Mouse (Mus musculus) limb, embryonic 11.5 days (tissue): ENCODE results near the gene Kif12. TPM values are rescaled to one million over a fixed set of nuclear protein-coding genes. Genes with fewer than 3 reads are reported as not detected.

Source experiments
- ATAC-seq: fragments of 200-750 bp; cut with Nextera tagmentation; 2 replicates; pipeline ENCODE4 v1.8.0; 2017; ENCODE audit warnings: low read depth; ENCODE audit not compliant: insufficient number of reproducible peaks, low FRiP score, low TSS enrichment
- DNase-seq: peaks from one replicate; pipeline ENCODE4 v3.0.0-alpha.2; 2015; ENCODE audit warnings: low spot score
- H3K27ac ChIP-seq: fragments of 300-500 bp; sonication (generic); replicated peaks from 2 replicates; pipeline ENCODE4 v1.5.1; 2014; ENCODE audit warnings: low read depth, mild to moderate bottlenecking, low read length
- H3K27me3 ChIP-seq: fragments of 300-500 bp; sonication (generic); 2 replicates; pipeline ENCODE4 v1.6.1; 2014; ENCODE audit warnings: mild to moderate bottlenecking, low read length, mixed read lengths; ENCODE audit not compliant: control insufficient read depth, insufficient read depth
- H3K36me3 ChIP-seq: fragments of 300-500 bp; sonication (generic); 2 replicates; pipeline ENCODE4 v1.6.1; 2014; ENCODE audit warnings: mild to moderate bottlenecking, low read length, moderate library complexity, mixed read lengths; ENCODE audit not compliant: control insufficient read depth, insufficient read depth
- H3K4me1 ChIP-seq: fragments of 300-500 bp; sonication (generic); 2 replicates; pipeline ENCODE4 v1.6.1; 2014; ENCODE audit warnings: low read length, mixed read lengths; ENCODE audit not compliant: control insufficient read depth, insufficient read depth
- H3K4me2 ChIP-seq: fragments of 300-500 bp; sonication (generic); 2 replicates; pipeline ENCODE4 v1.6.1; 2014; ENCODE audit warnings: low read depth, mild to moderate bottlenecking, moderate library complexity; ENCODE audit not compliant: severe bottlenecking
- H3K4me3 ChIP-seq: fragments of 300-500 bp; sonication (generic); 2 replicates; pipeline ENCODE4 v1.5.1; 2014; ENCODE audit warnings: low read depth, low read length
- H3K9ac ChIP-seq: fragments of 300-500 bp; sonication (generic); 2 replicates; pipeline ENCODE4 v1.6.1; 2014; ENCODE audit warnings: mild to moderate bottlenecking, low read length
- H3K9me3 ChIP-seq: fragments of 300-500 bp; sonication (generic); 2 replicates; pipeline ENCODE4 v1.6.1; 2016; ENCODE audit warnings: low read length; ENCODE audit not compliant: control insufficient read depth
- WGBS: fragments of 180-500 bp; shearing (Covaris S2); extraction: QIAGEN DNeasy Blood & Tissue Kit; methylation state at CpG from one replicate; pipeline ENCODE4 v1.1.7; 2014; 5-methylcytosine and 5-hydroxymethylcytosine counted together
- polyA plus RNA-seq: library from polyadenylated mRNA; unstranded; fragments of >200 nt; fragmentation: Nextera tagmentation; extraction: Ambion mirVana; gene quantifications from 2 replicates; pipeline ENCODE4 v1.2.1, GENCODE M21; 2014

Gene Kif12
- polyA plus RNA-seq, 1 experiment from 2014 or later: not detected

DNA sequence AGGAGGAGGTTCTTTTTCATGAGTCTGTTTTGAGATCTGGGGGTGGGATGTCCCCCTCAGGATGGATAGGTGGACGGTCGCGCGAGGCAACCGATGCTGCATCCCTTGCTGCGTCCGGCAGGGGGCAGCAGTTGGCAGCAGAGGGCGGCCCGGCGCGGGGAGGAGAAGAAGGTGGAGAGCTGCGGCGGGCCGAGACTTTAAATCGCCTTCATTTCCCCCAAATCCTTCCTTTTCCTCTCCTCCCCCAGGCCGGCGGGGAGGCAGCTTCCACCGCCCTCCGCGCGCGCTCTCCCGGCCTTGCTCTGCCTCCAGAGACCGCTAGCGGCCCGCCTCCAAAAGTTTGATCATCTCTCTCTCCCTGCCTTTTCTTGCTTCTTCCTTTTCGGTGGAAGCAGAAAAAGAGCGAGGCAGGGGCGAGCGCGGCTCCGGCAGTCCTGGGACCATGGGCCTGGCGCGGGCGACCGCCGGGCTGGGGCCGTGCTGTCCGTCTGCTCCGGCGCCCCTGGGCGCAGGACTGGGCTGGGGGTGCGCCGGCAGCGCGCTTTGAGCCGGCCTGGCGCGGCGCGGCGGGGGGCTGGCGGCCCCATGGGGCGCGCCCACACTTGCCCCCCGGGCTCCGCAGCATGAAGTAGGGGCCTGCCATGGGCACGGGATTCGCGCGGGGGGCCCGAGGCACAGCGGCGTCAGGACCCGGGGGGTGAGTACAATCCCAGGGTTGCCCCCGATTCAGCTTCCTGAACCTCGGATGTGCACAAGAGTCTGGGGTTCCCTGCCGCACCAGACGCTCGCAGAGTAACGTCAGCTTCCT, 43.5 kb upstream of the Kif12 start:
- H3K4me1 ChIP-seq: peaks cover 8% of the 10 kb centered on the region
- peaks cover 3% of the 10 kb centered on the region; the same call in 1 of the 2 replicates for H3K27me3 ChIP-seq
- WGBS: 2% methylated on average over 46 of the region's 71 CpGs
- H3K9ac ChIP-seq: peak overlapping the region; percentile 91
- ATAC-seq (peak; percentile 27), DNase-seq (peak; percentile 91)
- peak overlapping the region; percentile 74 for H3K4me3 ChIP-seq
- H3K36me3 ChIP-seq: no peaks in the 10 kb centered on the region
- H3K27ac ChIP-seq: peak overlapping the region; percentile 4; the same call in 1 of the 2 replicates
- H3K9me3 ChIP-seq: no peaks in the 10 kb centered on the region
- peak overlapping the region; percentile 98 for H3K4me2 ChIP-seq

GRCm38 (mm10) chr4:63213907-63214621, 42.1 kb upstream of the Kif12 start, which contains the start of gene Col27a1:
Col27a1 (plus strand) TSS chr4:63214004.
- peak; percentile 60 for ATAC-seq
- peak; percentile 85 for DNase-seq
- Histone ChIP-seq H3K4me3 (peak within 1 kb of the TSS; percentile 74), H3K9me3 (no peaks in the 10 kb centered on the region), H3K4me2 (peak within 1 kb of the TSS; percentile 98), H3K4me1 (peaks cover 8% of the 10 kb centered on the region), H3K27me3 (peaks cover 3% of the 10 kb centered on the region; the same call in 1 of the 2 replicates), H3K9ac (peak within 1 kb of the TSS; percentile 66), H3K36me3 (no peaks in the 10 kb centered on the region), H3K27ac (no peak within 1 kb of the TSS; the same call in 1 of the 2 replicates)
- whole genome bisulfite sequencing: under 1% methylated on average over 57 of the region's 61 CpGs

GRCm38 (mm10) chr4:63205583-63205982, 33.7 kb upstream of the Kif12 start:
- no peak for ATAC-seq
- 68% methylated on average over 7 of the region's 7 CpGs for WGBS
- no peak for DNase-seq
- Histone ChIP-seq H3K4me1 (no peaks in the 10 kb centered on the region), H3K36me3 (no peaks in the 10 kb centered on the region), H3K4me3 (no peak overlapping the region), H3K9me3 (no peaks in the 10 kb centered on the region), H3K27ac (no peak overlapping the region), H3K9ac (no peak overlapping the region), H3K27me3 (no peaks in the 10 kb centered on the region), H3K4me2 (no peak overlapping the region)

DNA sequence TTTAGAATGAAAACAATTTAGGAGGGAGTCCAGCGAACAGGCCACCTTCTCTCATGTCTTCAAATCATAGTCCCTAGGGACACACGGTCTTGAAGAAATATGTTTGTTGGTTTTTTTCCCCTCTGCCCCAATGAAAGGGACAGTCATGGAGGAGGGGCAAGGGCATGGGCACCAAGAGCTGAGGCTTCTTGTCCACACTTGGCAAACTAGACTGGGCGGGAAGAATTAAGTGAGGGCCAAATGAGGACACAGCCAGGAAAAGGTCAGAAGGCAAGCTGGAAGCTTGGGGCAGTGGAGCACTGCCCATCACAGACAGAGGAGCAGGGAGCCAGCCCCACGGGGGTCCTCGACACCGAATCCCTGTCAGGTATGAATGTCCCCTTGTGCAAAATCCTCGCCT, 31.9 kb upstream of the Kif12 start:
- Histone ChIP-seq H3K36me3 (no peaks in the 10 kb centered on the region), H3K4me2 (no peak overlapping the region), H3K9ac (no peak overlapping the region), H3K4me3 (no peak overlapping the region), H3K4me1 (no peaks in the 10 kb centered on the region), H3K27ac (no peak overlapping the region), H3K9me3 (no peaks in the 10 kb centered on the region), H3K27me3 (no peaks in the 10 kb centered on the region)
- DNase-seq: no peak
- ATAC-seq: no peak
- 88% methylated on average over 7 of the region's 7 CpGs for WGBS

DNA sequence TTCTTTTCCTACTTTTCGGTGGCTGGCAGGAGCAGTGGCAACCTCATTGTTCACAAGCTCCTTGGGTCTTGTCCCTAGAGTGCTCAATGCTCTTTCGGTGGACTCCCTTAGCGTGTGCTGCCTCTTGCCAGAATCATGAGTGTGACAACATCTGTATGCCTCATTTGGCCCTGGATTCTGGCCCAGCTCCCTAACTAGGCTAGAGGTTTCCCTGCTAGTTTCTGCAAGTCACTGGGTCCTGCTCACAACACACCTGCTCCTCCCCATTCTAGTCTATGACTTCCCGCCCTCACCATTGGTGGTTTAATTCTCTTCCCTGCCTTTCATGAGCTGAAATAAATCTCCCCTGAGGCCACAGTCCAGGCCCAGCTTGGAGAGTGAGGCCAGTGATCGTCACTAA, 27.4 kb upstream of the Kif12 start:
- ATAC-seq (no peak), DNase-seq (no peak)
- no peak overlapping the region for H3K4me2 ChIP-seq
- H3K27ac ChIP-seq: no peak overlapping the region
- 86% methylated on average over 5 of the region's 5 CpGs for WGBS
- H3K4me3 ChIP-seq: no peak overlapping the region
- H3K4me1 ChIP-seq: no peaks in the 10 kb centered on the region
- H3K36me3 ChIP-seq: no peaks in the 10 kb centered on the region
- H3K9me3 ChIP-seq: no peaks in the 10 kb centered on the region
- no peak overlapping the region for H3K9ac ChIP-seq
- no peaks in the 10 kb centered on the region for H3K27me3 ChIP-seq

DNA sequence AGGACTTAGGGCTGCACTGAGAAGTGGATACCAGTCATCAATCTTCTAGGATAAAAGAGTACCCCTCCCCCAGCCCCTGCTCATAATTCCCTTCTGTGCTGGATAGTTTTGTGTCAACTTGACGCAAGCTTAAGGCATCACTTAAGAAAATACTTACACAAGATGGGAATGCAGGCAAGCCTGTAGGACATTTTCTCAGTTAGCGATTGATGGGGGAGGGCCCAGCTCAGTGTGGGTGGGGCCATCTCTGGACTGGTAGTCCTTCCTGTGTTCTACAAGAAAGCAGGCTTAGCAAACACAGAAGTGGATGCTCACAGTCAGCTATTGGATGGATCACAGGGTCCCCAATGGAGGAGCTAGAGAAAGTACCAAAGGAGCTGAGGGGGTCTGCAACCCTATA, 22.4 kb upstream of the Kif12 start:
- Histone ChIP-seq H3K4me1 (no peaks in the 10 kb centered on the region), H3K36me3 (no peaks in the 10 kb centered on the region), H3K4me2 (no peak overlapping the region), H3K9me3 (no peaks in the 10 kb centered on the region), H3K9ac (no peak overlapping the region), H3K27ac (no peak overlapping the region), H3K4me3 (no peak overlapping the region), H3K27me3 (no peaks in the 10 kb centered on the region)
- DNase-seq (no peak), ATAC-seq (no peak)
- 83% methylated on average over 2 of the region's 2 CpGs for WGBS

DNA sequence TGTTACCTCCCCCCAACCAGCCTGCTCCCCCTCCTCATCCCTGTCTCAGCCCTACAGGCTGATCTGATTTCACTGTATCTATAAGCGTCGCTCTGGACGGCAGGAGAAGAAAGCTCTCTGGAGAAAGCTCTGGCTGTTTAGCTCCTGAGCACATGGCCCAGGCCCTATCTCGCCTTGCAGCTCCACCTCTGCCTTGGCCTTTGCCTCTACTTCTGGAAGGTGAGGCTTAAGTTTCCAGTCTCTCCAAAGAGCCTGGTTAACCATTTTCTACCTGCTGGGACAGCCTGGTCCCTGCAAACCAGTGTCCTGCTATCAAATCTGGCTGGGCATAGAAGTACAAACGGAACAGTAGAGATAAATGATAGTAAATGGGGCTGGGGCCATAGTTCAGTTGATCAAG, 19.7 kb upstream of the Kif12 start:
- Histone ChIP-seq H3K4me3 (no peak overlapping the region), H3K27me3 (no peaks in the 10 kb centered on the region), H3K27ac (no peak overlapping the region), H3K4me1 (no peaks in the 10 kb centered on the region), H3K9ac (no peak overlapping the region), H3K9me3 (no peaks in the 10 kb centered on the region), H3K4me2 (no peak overlapping the region), H3K36me3 (no peaks in the 10 kb centered on the region)
- WGBS: 65% methylated on average over 5 of the region's 5 CpGs
- ATAC-seq (no peak), DNase-seq (no peak)

DNA sequence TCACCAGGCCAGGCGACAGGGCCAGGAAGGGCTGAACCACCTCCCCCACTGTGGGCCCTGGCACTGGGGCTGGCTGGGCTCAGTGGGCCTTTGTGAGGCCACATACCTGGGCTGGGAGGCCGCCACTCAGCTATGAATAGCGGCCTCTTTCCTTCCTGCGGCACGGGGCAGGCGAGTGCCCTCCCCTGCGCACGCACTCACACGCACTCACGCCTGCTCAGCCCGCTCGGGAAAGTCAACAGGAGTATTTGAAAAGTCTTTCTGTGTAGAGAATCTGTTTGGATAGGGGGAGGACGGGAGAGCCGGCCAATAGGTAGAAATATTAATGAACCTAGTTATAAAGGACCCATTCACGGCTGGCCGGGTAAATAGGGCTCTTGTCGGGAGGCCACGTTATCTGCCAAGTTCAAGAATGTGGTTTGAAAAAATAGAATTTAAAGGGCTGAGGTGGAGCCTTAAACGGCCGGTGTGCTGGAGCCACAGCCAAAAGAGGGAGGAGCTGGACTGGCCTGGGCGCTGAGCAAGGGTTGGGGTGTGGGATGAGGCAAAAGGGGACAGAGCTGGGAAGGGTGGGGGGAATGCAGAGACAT, 14.4 kb upstream of the Kif12 start:
- Histone ChIP-seq H3K4me2 (no peak overlapping the region), H3K9me3 (no peaks in the 10 kb centered on the region), H3K27ac (peak overlapping the region; percentile 32; the same call in 1 of the 2 replicates), H3K4me1 (no peaks in the 10 kb centered on the region), H3K36me3 (no peaks in the 10 kb centered on the region), H3K4me3 (no peak overlapping the region), H3K27me3 (no peaks in the 10 kb centered on the region), H3K9ac (no peak overlapping the region)
- ATAC-seq (peak; percentile 73), DNase-seq (peak; percentile 49)
- 67% methylated on average over 21 of the region's 21 CpGs for WGBS
